Mouse (Mus musculus) kidney, postnatal 14 days (tissue): Measurements from ENCODE around the gene Sdf4.

Experiments
- DNase-seq: peaks from one replicate; pipeline ENCODE4 v3.0.0; 2022; ENCODE audit warnings: mixed read lengths

Gene Sdf4

GRCm38 (mm10) chr4:156013637-156014036 lies 21.0 kb downstream of the Sdf4 start, which contains the start of gene Tnfrsf4:
Tnfrsf4 (plus strand) TSS chr4:156013843.
- no peak for DNase-seq

- DNase-seq: no peak
These were observed 21.8 kb downstream of the Sdf4 start for GRCm38 (mm10) chr4:156014436-156014835.

- DNase-seq: no peak
These were observed 27.1 kb downstream of the Sdf4 start for GRCm38 (mm10) chr4:156019771-156020170.

- DNase-seq: no peak
These were observed 28.7 kb downstream of the Sdf4 start for GRCm38 (mm10) chr4:156021381-156021780.

- DNase-seq: no peak
These were observed 29.3 kb downstream of the Sdf4 start for GRCm38 (mm10) chr4:156021942-156022419.

GRCm38 (mm10) chr4:156023520-156023919 lies 30.8 kb downstream of the Sdf4 start:
- DNase-seq: no peak

- DNase-seq: no peak
These were observed 31.5 kb downstream of the Sdf4 start for GRCm38 (mm10) chr4:156024184-156024583.

- peak; percentile 54 for DNase-seq
These were observed 33.3 kb downstream of the Sdf4 start, which contains the start of gene Tnfrsf18 for GRCm38 (mm10) chr4:156026013-156026412. Tnfrsf18 (plus strand) TSS chr4:156026164.

- no peak for DNase-seq
These were observed 35.9 kb downstream of the Sdf4 start for GRCm38 (mm10) chr4:156028580-156028979.

- no peak for DNase-seq
These were observed 38.0 kb downstream of the Sdf4 start for GRCm38 (mm10) chr4:156030651-156031118.

- DNase-seq: no peak
These were observed 38.6 kb downstream of the Sdf4 start for GRCm38 (mm10) chr4:156031255-156031592.

GRCm38 (mm10) chr4:156031593-156032391 lies 39.1 kb downstream of the Sdf4 start:
- peak; percentile 88 for DNase-seq

GRCm38 (mm10) chr4:156032856-156033255 lies 40.2 kb downstream of the Sdf4 start:
- DNase-seq: peak; percentile 27

GRCm38 (mm10) chr4:156033476-156034119 lies 40.9 kb downstream of the Sdf4 start:
- DNase-seq: peak; percentile 60

GRCm38 (mm10) chr4:156034301-156034700 lies 41.6 kb downstream of the Sdf4 start:
- no peak for DNase-seq

GRCm38 (mm10) chr4:156034901-156035300 lies 42.2 kb downstream of the Sdf4 start:
- no peak for DNase-seq

- DNase-seq: no peak
These were observed 52.1 kb downstream of the Sdf4 start for GRCm38 (mm10) chr4:156044754-156045153.

- DNase-seq: no peak
These were observed 57.1 kb downstream of the Sdf4 start for GRCm38 (mm10) chr4:156049779-156050178.

- no peak for DNase-seq
These were observed 57.8 kb downstream of the Sdf4 start for GRCm38 (mm10) chr4:156050391-156050980.

GRCm38 (mm10) chr4:156053113-156053512 lies 60.4 kb downstream of the Sdf4 start:
- no peak for DNase-seq

GRCm38 (mm10) chr4:156054130-156054529 lies 61.5 kb downstream of the Sdf4 start:
- DNase-seq: no peak

- DNase-seq: peak; percentile 58
These were observed 61.9 kb downstream of the Sdf4 start for GRCm38 (mm10) chr4:156054606-156055005.

GRCm38 (mm10) chr4:156055173-156055572 lies 62.5 kb downstream of the Sdf4 start:
- no peak for DNase-seq

GRCm38 (mm10) chr4:156057702-156058101 lies 65.0 kb downstream of the Sdf4 start:
- no peak for DNase-seq
